Mouse (Mus musculus): ENCODE results near the gene Cyth2. TPM values are rescaled to one million over a fixed set of nuclear protein-coding genes. Genes with fewer than 3 reads are reported as not detected.

Cyth2 gene
- polyA plus RNA-seq, 1 experiment, result 157 TPM

DNA sequence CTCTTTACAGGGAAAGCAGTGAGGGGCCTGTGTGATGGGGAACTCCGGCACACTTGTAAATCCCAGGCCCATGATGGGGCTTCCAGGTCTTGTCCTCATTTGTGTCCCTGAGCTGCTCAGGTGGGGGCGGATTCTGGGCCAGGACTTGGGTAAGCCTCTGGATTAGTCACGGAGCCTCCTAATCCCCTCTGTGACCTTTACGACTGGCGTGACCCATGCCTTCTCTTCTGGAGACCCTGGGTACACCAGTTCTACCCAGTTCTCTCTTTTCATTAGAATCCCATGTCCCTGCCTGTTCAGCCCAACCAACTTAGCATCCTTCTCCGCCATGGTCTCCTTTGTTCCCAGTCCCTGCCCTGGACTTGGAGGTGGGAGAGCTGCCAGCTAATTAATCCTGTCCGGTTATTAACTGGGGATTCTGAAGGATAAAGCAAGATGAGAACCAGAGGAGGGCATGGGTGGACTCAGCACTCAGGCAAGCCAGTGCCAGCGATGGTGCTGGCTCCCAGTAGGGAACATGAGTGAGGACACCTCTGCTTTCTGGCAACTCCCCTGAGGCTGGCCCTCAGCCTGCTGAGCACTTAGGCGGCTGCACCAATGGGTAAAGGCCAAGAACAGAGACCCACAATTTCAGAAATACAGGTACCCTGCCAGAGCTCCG lies 1.1 kb upstream of the Cyth2 start:
- Histone ChIP-seq H3K4me3 (replicated peaks) (no peak overlapping the region), H3K4me1 (peaks cover 39% of the 10 kb centered on the region), H3K36me3 (replicated peaks; ENCODE audit: low read length) (peaks cover 27% of the 10 kb centered on the region), H3K27me3 (replicated peaks) (peaks cover 12% of the 10 kb centered on the region), H3K9me3 (no peaks in the 10 kb centered on the region)
- TF ChIP-seq GATA1 (IDR thresholded peaks at IDR 0.05; ENCODE audit: borderline replicate concordance, low read length) (no peak), FLI1 (IDR thresholded peaks at IDR 0.05; ENCODE audit: low read length) (no peak)

DNA sequence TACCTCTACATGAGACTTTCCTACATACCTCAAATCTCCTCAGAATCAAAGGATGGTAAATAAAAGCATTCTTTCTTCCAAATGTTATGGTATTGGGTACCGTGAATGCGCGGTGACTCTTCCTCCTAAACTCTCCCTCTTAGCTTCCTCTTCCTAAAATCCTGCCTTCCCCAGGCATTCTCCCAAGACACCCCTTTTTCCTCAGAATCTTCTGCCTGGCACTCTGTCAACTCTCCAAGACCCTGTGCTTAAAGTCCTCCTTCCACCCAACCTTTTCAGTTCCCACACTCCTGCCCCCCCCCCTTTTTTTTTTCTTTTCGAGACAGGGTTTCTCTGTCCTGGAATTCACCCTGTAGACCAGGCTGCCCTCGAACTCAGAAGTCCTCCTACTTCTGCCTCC lies 460 bp upstream of the Cyth2 start:
- no peak for TF ChIP-seq FLI1 (IDR thresholded peaks at IDR 0.05; ENCODE audit: low read length)
- TF ChIP-seq GATA1 (IDR thresholded peaks at IDR 0.05; ENCODE audit: borderline replicate concordance, low read length), result no peak
- peak overlapping the region; percentile 94 for H3K4me3 ChIP-seq (replicated peaks)
- no peaks in the 10 kb centered on the region for H3K9me3 ChIP-seq
- peaks cover 12% of the 10 kb centered on the region for H3K27me3 ChIP-seq (replicated peaks)
- H3K36me3 ChIP-seq (replicated peaks; ENCODE audit: low read length), result peaks cover 33% of the 10 kb centered on the region
- peaks cover 39% of the 10 kb centered on the region for H3K4me1 ChIP-seq

DNA sequence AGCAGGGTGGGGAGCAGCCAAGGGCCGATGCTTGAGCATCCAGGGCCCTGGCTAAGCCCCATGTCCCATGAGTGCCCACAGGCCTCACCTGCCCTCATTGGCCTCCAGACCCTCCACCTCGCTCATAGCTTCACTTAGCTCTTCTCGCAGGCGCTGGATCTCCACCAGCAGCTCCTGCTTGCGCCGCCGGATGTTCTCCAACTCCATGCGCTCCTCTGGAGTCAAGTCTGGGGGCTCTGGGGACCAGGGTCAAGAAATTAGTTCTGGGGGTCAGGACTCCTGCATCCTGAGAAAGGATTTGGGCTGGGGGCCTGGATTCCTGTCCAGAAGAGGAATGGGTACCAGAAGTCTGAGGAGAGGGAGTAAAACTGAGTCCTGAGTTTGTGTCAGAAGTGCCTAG lies 1.5 kb downstream of the Cyth2 start:
- Histone ChIP-seq H3K36me3 (replicated peaks; ENCODE audit: low read length) (peaks cover 52% of the 10 kb centered on the region), H3K4me1 (peaks cover 39% of the 10 kb centered on the region), H3K9me3 (no peaks in the 10 kb centered on the region), H3K27me3 (replicated peaks) (peaks cover 4% of the 10 kb centered on the region), H3K4me3 (replicated peaks) (peak overlapping the region; percentile 94)
- no peak for TF ChIP-seq GATA1 (IDR thresholded peaks at IDR 0.05; ENCODE audit: borderline replicate concordance, low read length)
- no peak for TF ChIP-seq FLI1 (IDR thresholded peaks at IDR 0.05; ENCODE audit: low read length)

DNA sequence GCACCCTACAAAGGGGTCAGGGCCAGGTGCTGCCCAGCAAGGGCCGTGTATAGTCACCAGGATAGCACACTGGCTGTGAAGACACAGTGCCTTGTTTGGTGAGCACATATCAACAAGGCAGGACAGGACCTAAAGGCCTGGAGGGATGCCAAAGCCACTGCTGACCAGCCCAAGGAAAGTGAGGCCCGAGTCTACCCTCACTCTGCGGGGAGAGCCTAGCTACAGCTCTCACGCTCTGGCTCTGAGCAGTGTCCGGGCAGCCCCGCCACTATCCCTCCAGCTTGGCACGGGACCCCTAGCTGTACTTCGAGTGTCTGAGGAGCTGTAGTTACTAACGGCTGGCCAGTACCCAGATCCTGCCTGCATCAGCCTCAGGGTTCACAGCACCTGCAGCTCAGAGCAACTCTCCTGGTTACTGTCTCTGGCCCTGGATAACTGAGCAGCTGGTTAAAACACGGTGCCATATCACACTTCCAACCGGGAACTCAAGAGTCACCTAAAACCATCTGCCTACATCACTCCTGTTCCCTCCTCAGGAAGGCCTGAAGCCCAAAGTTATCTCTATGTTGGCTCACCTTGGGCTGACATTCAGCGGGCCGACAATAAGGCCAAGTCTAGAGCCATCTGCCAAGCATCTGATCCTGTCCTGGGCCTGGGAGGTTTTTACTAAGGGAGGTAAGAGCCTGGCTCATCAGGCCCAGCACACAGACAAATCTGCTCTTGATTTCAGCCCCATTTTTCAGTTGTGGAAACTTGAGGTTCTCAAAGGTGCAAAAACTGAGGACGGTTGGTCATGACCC lies 4.9 kb downstream of the Cyth2 start:
- peaks cover 7% of the 10 kb centered on the region for H3K27me3 ChIP-seq (replicated peaks)
- H3K4me3 ChIP-seq (replicated peaks), result no peak overlapping the region
- H3K36me3 ChIP-seq (replicated peaks; ENCODE audit: low read length), result peaks cover 72% of the 10 kb centered on the region
- no peak for TF ChIP-seq FLI1 (IDR thresholded peaks at IDR 0.05; ENCODE audit: low read length)
- TF ChIP-seq GATA1 (IDR thresholded peaks at IDR 0.05; ENCODE audit: borderline replicate concordance, low read length), result no peak
- H3K4me1 ChIP-seq, result peaks cover 23% of the 10 kb centered on the region
- H3K9me3 ChIP-seq, result no peaks in the 10 kb centered on the region

DNA sequence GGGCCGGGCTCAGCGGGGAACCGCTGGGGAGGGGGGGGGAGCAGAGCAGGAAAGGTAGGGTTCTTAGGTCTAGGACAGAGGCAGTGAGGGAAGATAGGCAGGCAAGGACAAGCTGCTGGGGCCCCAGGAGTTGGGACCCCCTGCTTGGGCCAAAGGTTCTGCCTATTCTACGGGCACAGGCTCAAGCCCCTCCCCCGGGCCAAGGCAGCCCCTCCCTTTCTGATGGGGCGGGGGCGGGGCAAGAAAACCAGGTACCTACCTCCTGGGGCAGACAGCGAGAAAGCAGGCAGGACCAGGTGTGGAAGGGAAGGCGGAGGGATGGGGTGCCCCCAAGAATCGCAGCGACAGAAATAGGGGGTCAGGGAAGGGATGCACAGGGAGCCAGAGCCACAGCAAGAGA lies 5.9 kb downstream of the Cyth2 start:
- Histone ChIP-seq H3K27me3 (replicated peaks) (peaks cover 11% of the 10 kb centered on the region), H3K9me3 (no peaks in the 10 kb centered on the region), H3K4me1 (peaks cover 22% of the 10 kb centered on the region), H3K4me3 (replicated peaks) (no peak overlapping the region), H3K36me3 (replicated peaks; ENCODE audit: low read length) (peaks cover 72% of the 10 kb centered on the region)
- TF ChIP-seq GATA1 (IDR thresholded peaks at IDR 0.05; ENCODE audit: borderline replicate concordance, low read length) (no peak), FLI1 (IDR thresholded peaks at IDR 0.05; ENCODE audit: low read length) (no peak)

DNA sequence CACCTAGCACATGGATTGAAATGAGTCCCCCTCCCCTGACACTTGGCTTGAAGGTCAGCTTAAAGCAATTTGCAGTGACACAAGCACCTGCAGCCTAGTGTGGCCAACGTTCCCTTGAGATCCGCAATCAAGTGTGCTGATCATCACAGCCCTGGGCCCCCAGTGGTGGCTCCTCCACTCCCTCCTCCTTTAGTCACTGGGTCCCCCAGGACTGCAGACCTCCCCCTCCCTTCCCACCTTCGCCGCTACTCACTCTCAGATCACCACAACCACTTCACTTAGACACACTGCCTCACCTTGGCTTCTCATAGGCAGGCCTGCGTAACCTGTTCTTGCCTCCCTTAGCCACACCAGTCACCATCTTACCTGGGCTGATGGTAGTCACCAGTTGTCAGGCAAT lies 8.4 kb downstream of the Cyth2 start:
- H3K4me3 ChIP-seq (replicated peaks), result no peak overlapping the region
- no peaks in the 10 kb centered on the region for H3K9me3 ChIP-seq
- H3K4me1 ChIP-seq, result peaks cover 10% of the 10 kb centered on the region
- H3K27me3 ChIP-seq (replicated peaks), result peaks cover 14% of the 10 kb centered on the region
- peaks cover 50% of the 10 kb centered on the region for H3K36me3 ChIP-seq (replicated peaks; ENCODE audit: low read length)
- TF ChIP-seq GATA1 (IDR thresholded peaks at IDR 0.05; ENCODE audit: borderline replicate concordance, low read length) (no peak), FLI1 (IDR thresholded peaks at IDR 0.05; ENCODE audit: low read length) (no peak)

DNA sequence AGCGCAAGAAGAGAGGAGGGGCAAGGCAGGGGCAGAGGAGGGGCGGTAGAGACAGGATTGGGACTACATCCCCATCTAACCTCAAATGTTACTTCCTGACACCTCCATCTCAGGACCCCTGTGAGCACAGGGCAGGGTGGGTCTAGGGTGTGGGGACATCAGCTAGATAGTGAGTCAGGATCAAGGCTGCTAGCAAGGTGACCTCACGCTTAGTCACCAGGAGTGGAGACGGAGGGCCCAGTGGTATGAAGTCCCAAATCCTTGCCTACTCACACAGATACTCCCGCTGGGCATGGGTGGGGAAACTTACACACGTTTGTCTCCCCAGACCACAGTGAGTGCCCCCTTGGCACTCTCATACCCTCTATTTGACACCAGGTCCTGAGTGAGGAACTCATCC lies 11.8 kb downstream of the Cyth2 start:
- peaks cover 36% of the 10 kb centered on the region for H3K4me1 ChIP-seq
- peaks cover 44% of the 10 kb centered on the region for H3K27me3 ChIP-seq (replicated peaks)
- peaks cover 16% of the 10 kb centered on the region for H3K36me3 ChIP-seq (replicated peaks; ENCODE audit: low read length)
- TF ChIP-seq FLI1 (IDR thresholded peaks at IDR 0.05; ENCODE audit: low read length), result no peak
- H3K9me3 ChIP-seq, result no peaks in the 10 kb centered on the region
- no peak overlapping the region for H3K4me3 ChIP-seq (replicated peaks)

DNA sequence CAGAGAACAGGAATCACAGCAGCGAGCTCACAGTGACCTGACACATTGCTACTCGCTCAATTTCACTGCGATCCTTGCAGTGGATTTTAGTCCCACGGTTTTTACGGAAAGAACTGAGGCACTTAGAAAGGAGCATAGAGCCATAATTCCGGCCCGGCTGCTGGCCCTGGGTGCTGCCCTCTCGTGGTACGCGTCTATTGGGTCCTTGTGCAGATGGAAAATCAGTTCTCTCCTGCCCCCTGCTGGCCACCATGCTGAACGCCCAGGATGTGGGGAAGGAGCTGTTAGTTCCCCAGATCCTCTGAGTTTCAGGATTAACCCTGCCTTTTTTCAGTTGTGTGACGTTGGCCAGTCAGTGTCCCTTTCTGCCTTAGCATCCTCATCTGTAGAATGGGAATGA lies 13.0 kb downstream of the Cyth2 start:
- Histone ChIP-seq H3K9me3 (no peaks in the 10 kb centered on the region), H3K27me3 (replicated peaks) (peaks cover 55% of the 10 kb centered on the region), H3K4me1 (peaks cover 40% of the 10 kb centered on the region), H3K36me3 (replicated peaks; ENCODE audit: low read length) (peaks cover 4% of the 10 kb centered on the region), H3K4me3 (replicated peaks) (peak overlapping the region; percentile 92)
- no peak for TF ChIP-seq GATA1 (IDR thresholded peaks at IDR 0.05; ENCODE audit: borderline replicate concordance, low read length)
- no peak for TF ChIP-seq FLI1 (IDR thresholded peaks at IDR 0.05; ENCODE audit: low read length)

DNA sequence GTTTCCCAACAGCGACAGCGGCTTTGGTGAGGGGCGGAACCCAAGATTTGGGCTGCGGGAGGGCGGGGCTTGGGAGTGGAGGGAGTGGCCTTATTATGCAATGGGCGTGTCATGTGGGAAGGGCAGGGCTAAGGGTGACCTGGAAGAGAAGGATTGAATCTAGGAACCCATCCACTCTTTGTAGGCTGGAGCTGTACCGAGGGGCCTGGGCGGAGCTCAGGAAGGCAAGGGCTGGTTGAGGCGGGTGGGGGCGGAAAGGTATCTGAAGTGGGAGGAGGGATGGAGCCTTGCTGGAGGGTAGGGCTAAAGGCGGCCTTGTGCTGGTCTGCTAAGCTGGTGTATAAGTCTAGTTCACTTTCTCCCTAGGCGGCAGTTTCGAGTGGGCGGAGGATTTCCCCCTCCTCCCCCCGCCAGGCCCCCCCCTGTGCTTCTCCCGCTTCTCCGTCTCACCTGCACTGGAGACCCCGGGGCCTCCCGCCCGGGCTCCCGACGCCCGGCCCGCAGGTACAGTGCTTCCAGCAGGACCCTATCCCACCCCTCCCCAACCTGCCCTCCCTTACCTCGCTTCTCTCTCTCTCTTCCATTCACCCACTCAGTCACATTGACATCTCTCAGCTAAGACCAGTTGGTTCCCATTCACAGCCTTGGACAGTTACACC lies 13.7 kb downstream of the Cyth2 start:
- Histone ChIP-seq H3K9me3 (no peaks in the 10 kb centered on the region), H3K4me3 (replicated peaks) (peak overlapping the region; percentile 92), H3K4me1 (peaks cover 40% of the 10 kb centered on the region), H3K27me3 (replicated peaks) (peaks cover 61% of the 10 kb centered on the region), H3K36me3 (replicated peaks; ENCODE audit: low read length) (no peaks in the 10 kb centered on the region)
- no peak for TF ChIP-seq FLI1 (IDR thresholded peaks at IDR 0.05; ENCODE audit: low read length)
- TF ChIP-seq GATA1 (IDR thresholded peaks at IDR 0.05; ENCODE audit: borderline replicate concordance, low read length), result no peak

DNA sequence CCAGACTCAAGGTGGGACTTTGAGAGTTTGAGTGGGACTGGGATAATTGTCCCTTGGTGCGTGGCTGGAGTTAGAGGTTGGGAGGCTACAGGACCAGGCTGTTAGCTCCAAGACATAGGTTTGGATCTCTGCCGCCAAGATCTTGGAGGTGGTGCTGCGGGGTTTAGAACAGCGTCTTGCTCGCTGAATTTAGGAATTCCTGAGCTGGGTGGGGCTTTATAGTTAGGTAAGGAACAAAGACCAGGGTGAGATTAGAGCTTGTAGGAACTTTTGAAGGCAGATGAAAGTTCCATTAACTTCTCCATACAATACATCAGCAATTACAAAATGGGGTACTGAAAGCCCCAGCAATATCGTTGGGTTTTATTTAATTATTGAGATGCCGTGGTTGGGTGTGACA lies 14.4 kb downstream of the Cyth2 start:
- peaks cover 40% of the 10 kb centered on the region for H3K4me1 ChIP-seq
- TF ChIP-seq GATA1 (IDR thresholded peaks at IDR 0.05; ENCODE audit: borderline replicate concordance, low read length) (no peak), FLI1 (IDR thresholded peaks at IDR 0.05; ENCODE audit: low read length) (no peak)
- peaks cover 64% of the 10 kb centered on the region for H3K27me3 ChIP-seq (replicated peaks)

More for the DNA sequence above, 14.4 kb downstream of the Cyth2 start:
- Histone ChIP-seq H3K36me3 (replicated peaks; ENCODE audit: low read length) (no peaks in the 10 kb centered on the region), H3K4me3 (replicated peaks) (peak overlapping the region; percentile 92), H3K9me3 (no peaks in the 10 kb centered on the region)
